Mouse (Mus musculus) common myeloid progenitor, adult 5-6 weeks (primary cell): ENCODE measurements at regions not wholly inside any gene's neighbourhood (a gene's known extent, or its start where the extent isn't known, plus 50 kb on each side); places are given as distances from the start of the nearest gene placed in this dataset.

Experiments used
- ATAC-seq: replicated peaks from 2 replicates; pipeline ENCODE4 v1.8.0; 2016; ENCODE audit warnings: low read depth, mild to moderate bottlenecking, moderate TSS enrichment, inconsistent platforms; ENCODE audit not compliant: poor library complexity, severe bottlenecking

DNA sequence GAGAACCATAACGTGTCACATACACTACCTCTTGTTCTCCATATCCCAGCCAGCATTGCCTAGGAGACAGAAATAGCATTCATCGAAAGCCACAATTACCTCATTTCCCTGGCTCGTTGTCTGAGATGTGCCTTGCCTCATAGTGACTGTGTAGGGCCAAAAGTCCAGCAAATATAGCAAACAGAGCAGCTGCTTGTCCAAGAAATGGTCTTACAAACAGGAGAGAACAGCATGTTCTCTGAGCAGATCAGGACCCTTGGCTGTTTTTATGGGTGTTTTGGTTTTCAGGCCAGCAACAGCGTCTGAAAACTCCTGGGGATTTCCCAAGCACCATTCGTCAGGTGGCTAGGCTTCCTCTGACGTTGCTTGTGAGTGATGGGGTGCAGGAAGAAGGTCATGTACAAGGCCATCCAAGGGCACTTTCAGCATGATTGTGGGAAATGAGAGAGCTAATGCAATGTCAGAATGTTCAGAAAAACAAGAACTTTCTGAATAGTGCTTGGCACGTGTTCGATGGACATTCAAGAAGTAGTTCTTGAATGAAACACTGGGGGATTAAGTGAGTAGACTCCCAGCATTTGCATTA lies 528.9 kb upstream of the Pappa start:
- ATAC-seq = no peak

DNA sequence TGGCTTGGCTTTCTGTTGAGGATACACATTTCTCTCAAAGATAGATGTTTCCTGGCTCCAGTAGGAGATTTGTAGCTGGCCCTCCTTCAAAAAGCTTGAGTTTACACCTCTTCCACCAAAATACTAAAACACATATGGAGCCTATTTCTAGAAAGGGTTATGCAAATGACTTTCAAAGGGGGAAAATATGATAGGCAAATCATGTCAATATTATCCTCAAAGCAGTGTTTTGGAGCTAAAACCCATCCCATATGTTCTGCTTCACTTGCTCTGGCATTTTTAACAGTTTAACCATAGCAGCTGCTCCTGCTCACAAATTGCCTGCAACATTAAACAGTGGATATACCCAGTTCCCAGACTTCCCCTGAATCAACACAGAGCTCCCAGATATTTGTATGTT lies 525.5 kb upstream of the Pappa start:
- ATAC-seq = no peak

GRCm38 (mm10) chr4:64599222-64599621 lies 524.8 kb upstream of the Pappa start:
- ATAC-seq = no peak

GRCm38 (mm10) chr4:64622771-64623170 lies 501.2 kb upstream of the Pappa start:
- ATAC-seq = no peak

- ATAC-seq = no peak
Observed at GRCm38 (mm10) chr4:64632189-64632588, 491.8 kb upstream of the Pappa start.

DNA sequence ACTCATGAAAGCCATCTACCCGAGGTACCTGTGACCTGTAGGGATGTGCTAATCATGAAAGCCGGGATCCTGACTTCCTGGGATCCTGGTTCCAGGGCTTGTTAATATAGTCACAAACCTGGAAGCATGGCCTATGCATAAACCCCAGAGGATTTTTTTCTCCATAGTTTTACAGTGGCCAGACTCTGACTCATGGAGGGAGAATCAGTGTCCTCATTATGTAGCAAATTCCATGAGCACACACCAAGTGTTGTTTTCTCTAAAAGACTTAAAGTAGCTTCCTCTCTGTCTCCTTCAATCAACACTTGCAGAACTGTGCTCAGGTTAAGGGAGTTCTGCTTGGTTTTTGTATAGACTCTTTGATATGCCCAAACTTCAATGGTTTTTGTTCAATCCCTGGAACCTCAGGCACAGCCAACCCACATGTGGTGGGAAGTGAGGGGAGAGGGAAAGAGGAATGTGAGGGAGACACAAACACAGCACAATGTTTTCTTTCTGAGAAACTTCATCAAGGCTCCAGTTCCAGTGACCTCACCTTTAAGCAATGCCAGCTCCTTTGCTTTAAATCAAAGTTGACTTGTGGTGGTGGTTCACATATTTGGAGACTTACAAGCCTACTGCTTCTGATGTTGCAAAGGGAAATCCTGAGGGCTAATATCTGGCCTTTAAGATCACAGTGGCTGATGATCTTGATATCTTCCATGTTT lies 488.6 kb upstream of the Pappa start:
- no peak for ATAC-seq

GRCm38 (mm10) chr4:64640056-64640455 lies 483.9 kb upstream of the Pappa start:
- ATAC-seq = no peak

DNA sequence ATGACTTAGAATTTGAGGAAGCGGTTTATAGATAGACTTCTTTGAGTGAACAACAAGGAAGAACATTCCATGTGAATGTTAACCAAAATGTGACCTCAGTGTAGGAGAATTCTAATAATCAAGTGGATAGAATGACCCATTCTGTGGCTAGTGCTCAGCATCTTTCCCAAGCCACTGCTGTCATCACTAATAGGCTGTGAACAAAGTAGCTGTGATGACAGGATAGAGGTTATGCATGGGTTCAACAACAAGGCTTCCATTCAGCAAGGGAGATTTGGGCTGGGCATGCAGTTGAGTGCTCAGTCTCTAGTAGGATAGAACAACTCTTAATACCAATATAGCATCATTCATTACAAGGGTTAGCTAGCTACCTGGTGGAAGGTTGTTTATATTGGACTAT lies 483.0 kb upstream of the Pappa start:
- no peak for ATAC-seq

DNA sequence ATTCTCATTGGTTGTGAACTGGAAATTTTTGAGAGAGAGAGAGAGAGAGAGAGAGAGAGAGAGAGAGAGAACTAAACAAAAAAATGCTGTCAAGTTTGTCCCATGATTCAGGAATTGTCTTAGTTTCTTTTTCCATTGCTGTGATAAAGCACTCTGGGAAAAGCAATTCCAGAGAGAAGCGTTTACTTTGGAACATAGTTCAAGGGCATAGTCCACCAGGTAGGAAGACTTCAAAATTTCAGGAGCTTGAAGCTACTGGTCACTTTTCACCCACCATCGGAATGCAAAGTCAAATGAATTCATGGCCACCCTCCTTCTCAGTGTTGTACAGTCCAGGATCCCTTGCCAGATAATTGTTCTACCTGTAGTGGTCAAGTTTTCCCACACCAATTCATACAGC lies 478.8 kb upstream of the Pappa start:
- no peak for ATAC-seq

GRCm38 (mm10) chr4:64654157-64654556 lies 469.8 kb upstream of the Pappa start:
- ATAC-seq = no peak

DNA sequence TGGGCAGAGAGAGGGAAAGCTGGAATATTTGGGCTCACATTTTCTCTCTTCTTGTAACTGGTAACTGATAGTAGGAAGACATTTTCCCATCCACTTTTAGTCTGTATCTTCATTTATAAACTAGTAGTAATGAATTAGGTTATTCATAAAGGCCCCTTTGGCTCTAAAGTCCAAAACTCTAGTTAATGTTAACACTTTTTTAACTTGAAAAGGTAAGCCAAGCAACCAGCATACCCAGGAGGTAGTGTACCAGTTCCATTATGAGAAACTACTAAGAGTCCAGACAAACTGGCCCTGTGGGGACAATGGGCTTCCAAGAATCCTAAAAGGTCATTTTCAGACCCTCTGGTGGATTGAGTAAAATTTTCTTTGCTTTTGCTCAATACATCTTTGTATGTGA lies 468.4 kb upstream of the Pappa start:
- ATAC-seq = no peak

- no peak for ATAC-seq
Observed at GRCm38 (mm10) chr4:64663722-64664121, 460.3 kb upstream of the Pappa start.

GRCm38 (mm10) chr4:64667998-64668397 lies 456.0 kb upstream of the Pappa start:
- no peak for ATAC-seq

DNA sequence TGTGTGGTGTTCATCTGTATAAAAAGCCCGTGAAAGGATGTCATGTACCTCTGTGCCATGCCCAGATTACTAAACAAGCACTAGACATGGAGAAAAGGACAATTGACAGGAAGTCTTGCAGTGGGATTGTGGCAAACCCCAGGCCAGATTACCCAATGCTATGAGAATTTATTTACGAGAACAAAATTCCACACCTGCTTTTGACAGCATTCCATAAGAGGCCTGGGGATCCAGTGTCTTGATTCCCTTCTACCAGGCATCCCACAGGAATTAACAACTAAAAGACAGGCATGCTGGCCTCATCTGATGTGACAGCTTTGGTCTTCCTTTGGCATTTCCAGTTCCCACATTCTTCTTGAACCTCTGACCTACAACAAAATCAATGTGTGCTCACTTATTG lies 454.3 kb upstream of the Pappa start:
- ATAC-seq = no peak

- no peak for ATAC-seq
Observed at GRCm38 (mm10) chr4:64676438-64676837, 447.5 kb upstream of the Pappa start.

GRCm38 (mm10) chr4:64676881-64677280 lies 447.1 kb upstream of the Pappa start:
- no peak for ATAC-seq

DNA sequence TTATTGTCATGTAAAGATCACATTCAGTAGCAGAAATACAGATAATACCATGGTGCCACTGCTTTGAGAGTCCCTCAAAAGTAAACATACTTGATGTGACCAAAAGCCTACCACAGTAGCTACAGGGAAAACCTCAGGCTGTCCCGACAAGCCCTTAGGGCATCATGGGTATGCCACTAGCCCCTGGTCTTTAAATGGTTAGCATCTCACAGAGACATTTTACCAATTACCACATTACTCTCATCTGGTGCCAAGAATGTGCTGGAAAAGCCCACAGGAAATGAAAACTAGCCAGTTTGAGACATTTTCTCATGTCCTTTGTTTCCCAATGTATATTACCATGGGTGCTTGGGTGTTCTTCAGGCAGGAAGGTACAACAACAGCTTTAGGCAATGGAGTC lies 439.3 kb upstream of the Pappa start:
- ATAC-seq = no peak

DNA sequence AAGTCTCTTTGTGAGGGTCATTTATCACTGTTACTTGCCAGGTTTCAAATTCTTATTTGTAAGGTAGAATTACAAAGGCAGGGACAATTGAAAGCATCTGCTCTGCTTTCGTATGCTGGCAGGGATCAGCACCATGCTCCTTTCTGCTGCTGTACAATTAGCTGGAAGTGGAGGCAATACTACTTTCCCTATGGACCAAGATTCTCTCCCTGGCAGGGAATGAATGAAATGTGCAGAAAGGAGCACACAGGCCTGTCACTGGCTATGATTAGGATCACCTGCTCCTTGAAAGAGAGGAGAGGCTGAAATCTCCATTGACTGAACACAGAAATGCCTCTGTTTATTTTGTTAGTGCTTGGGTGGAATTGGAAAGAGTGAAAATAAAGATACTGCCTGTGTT lies 427.8 kb upstream of the Pappa start:
- ATAC-seq = no peak

GRCm38 (mm10) chr4:64723296-64723695 lies 400.7 kb upstream of the Pappa start:
- ATAC-seq = no peak

DNA sequence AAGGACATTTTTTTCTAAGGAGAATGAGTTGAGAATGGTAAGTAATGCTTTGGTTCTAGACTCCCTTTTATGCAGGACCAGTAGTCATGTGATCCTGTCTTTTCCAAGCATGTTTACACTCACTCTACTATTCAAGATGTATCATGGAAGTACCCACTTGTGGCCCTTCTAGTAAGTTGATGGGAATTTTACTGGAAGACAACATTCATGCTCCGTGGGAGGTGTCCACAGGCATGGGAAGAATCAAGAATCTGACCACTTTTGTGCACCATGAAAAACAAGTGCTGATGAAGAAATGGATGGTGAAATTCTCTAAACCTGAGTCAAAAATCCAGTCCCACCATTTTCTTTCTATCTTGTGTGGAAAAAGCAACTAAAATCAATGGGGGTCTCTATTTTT lies 399.1 kb upstream of the Pappa start:
- no peak for ATAC-seq

- no peak for ATAC-seq
Observed at GRCm38 (mm10) chr4:64755986-64756385, 368.0 kb upstream of the Pappa start.

DNA sequence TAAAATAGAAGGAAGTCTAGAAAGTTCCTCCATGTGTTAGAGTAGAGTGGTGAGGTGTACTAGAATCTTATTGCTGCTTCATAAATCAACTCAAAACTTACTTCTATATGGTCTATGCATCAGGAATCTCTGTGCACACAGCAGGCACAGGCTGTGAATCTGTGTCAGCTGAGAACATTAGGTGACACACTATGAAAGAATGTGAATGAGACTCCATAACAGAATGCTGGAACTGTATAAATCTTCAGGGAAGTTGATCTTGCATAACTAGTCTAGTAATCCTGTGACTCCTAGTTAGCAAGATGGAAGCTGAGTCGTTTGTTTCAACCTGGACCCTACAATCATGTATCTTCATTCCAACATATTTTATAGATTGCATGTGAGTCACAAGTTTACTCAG lies 355.4 kb upstream of the Pappa start:
- no peak for ATAC-seq
